Mouse (Mus musculus): ENCODE measurements around the gene Fam126b. TPM values are rescaled to one million over a fixed set of nuclear protein-coding genes. Genes with fewer than 3 reads are reported as not detected.

Fam126b gene
- polyA plus RNA-seq, 1 experiment from 2014 or later, result 5.4 TPM

DNA sequence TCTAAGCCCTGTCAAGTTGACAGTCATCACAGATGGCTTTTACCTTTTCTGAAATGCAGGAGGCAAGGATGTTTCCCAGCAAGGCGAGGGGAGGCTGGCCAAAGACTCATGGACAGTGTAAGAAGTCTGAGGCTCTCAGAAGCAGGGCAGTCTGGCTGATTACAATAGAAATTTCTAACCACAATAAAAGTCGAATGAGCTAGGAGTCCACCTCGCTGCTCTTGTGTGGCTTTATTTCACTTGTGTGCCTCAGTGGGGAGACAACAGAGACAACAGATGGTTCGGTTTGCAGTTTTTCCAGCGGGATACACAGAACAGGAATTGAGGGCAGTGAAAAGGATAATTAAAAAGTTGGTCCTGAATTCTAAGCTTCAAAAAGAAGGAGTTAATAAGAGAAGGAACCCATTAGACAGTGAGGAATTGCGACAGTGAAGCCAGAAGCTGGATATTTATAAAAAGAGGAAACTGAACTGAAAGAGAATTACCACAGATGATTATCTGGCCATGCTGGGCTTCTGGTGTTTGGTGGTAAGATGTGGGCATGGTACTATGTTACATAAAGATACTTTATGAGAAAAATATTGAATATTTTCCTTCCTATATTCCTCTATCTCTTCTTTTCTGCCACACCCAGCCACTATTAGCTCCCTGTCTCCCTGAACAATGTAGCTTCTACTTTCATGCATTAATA lies 32.0 kb upstream of the Fam126b start:
- WGBS, result 78% methylated on average over 6 of the region's 6 CpGs
- Histone ChIP-seq H3K36me3 (ENCODE audit: control insufficient read depth, insufficient read depth, low read length) (no peaks in the 10 kb centered on the region), H3K9me3 (ENCODE audit: control insufficient read depth, low read length) (no peaks in the 10 kb centered on the region), H3K4me2 (replicated peaks; ENCODE audit: low read depth) (no peak overlapping the region), H3K27ac (replicated peaks) (no peak overlapping the region), H3K4me1 (replicated peaks; ENCODE audit: control insufficient read depth, insufficient read depth) (no peaks in the 10 kb centered on the region), H3K27me3 (ENCODE audit: control insufficient read depth, insufficient read depth, low read length) (no peaks in the 10 kb centered on the region), H3K9ac (ENCODE audit: low read length) (no peak overlapping the region), H3K4me3 (ENCODE audit: low read depth, low read length) (no peak overlapping the region)
- ATAC-seq (ENCODE audit: low FRiP score, low TSS enrichment) (no peak), DNase-seq (ENCODE audit: low spot score) (no peak)
- no peak for TF ChIP-seq EP300 (optimal IDR thresholded peaks at IDR 0.05)
- TF ChIP-seq CTCF (IDR thresholded peaks at IDR 0.05; ENCODE audit: low read depth), result no peak

- H3K4me1 ChIP-seq (replicated peaks; ENCODE audit: control insufficient read depth, insufficient read depth), result no peaks in the 10 kb centered on the region
- no peaks in the 10 kb centered on the region for H3K9me3 ChIP-seq (ENCODE audit: control insufficient read depth, low read length)
- no peaks in the 10 kb centered on the region for H3K36me3 ChIP-seq (ENCODE audit: control insufficient read depth, insufficient read depth, low read length)
- H3K4me3 ChIP-seq (ENCODE audit: low read depth, low read length), result no peak overlapping the region
- H3K27me3 ChIP-seq (ENCODE audit: control insufficient read depth, insufficient read depth, low read length), result no peaks in the 10 kb centered on the region
- TF ChIP-seq CTCF (IDR thresholded peaks at IDR 0.05; ENCODE audit: low read depth) (no peak), EP300 (optimal IDR thresholded peaks at IDR 0.05) (no peak)
- H3K4me2 ChIP-seq (replicated peaks; ENCODE audit: low read depth), result no peak overlapping the region
- H3K9ac ChIP-seq (ENCODE audit: low read length), result no peak overlapping the region
- no peak for ATAC-seq (ENCODE audit: low FRiP score, low TSS enrichment)
- WGBS, result 42% methylated on average over 5 of the region's 5 CpGs
- no peak for DNase-seq (ENCODE audit: low spot score)
- no peak overlapping the region for H3K27ac ChIP-seq (replicated peaks)
These were observed 31.0 kb upstream of the Fam126b start for GRCm38 (mm10) chr1:58617076-58617475.

GRCm38 (mm10) chr1:58616176-58616575 lies 30.1 kb upstream of the Fam126b start:
- Histone ChIP-seq H3K36me3 (ENCODE audit: control insufficient read depth, insufficient read depth, low read length) (no peaks in the 10 kb centered on the region), H3K9me3 (ENCODE audit: control insufficient read depth, low read length) (no peaks in the 10 kb centered on the region), H3K27me3 (ENCODE audit: control insufficient read depth, insufficient read depth, low read length) (no peaks in the 10 kb centered on the region), H3K9ac (ENCODE audit: low read length) (no peak overlapping the region), H3K4me3 (ENCODE audit: low read depth, low read length) (no peak overlapping the region), H3K4me2 (replicated peaks; ENCODE audit: low read depth) (no peak overlapping the region), H3K27ac (replicated peaks) (no peak overlapping the region), H3K4me1 (replicated peaks; ENCODE audit: control insufficient read depth, insufficient read depth) (no peaks in the 10 kb centered on the region)
- no peak for TF ChIP-seq EP300 (optimal IDR thresholded peaks at IDR 0.05)
- no peak for TF ChIP-seq CTCF (IDR thresholded peaks at IDR 0.05; ENCODE audit: low read depth)
- ATAC-seq (ENCODE audit: low FRiP score, low TSS enrichment) (no peak), DNase-seq (ENCODE audit: low spot score) (no peak)
- WGBS, result 55% methylated on average over 3 of the region's 3 CpGs

DNA sequence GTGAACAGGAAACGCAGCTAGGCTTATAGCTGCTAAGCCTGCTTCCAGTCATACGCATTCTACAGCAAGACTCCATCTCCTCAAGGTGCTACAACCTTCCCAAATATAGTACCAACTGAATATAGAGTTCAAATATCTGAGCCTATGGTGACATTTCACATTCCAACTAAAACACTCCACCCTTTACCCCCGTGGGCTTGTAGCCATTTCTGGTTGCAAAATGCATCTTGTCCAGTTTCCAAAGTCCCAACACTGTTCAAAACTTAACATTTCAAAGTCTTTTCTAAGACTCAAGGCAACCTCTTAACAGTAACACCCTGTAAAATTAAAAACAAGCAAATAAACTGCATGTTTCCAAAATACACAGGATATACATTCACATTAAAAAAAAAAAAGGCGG lies 29.0 kb upstream of the Fam126b start:
- Histone ChIP-seq H3K9ac (ENCODE audit: low read length) (no peak overlapping the region), H3K4me2 (replicated peaks; ENCODE audit: low read depth) (no peak overlapping the region), H3K4me3 (ENCODE audit: low read depth, low read length) (no peak overlapping the region), H3K36me3 (ENCODE audit: control insufficient read depth, insufficient read depth, low read length) (no peaks in the 10 kb centered on the region), H3K27me3 (ENCODE audit: control insufficient read depth, insufficient read depth, low read length) (no peaks in the 10 kb centered on the region), H3K27ac (replicated peaks) (no peak overlapping the region), H3K9me3 (ENCODE audit: control insufficient read depth, low read length) (no peaks in the 10 kb centered on the region), H3K4me1 (replicated peaks; ENCODE audit: control insufficient read depth, insufficient read depth) (no peaks in the 10 kb centered on the region)
- 85% methylated on average over 4 of the region's 4 CpGs for WGBS
- no peak for DNase-seq (ENCODE audit: low spot score)
- no peak for ATAC-seq (ENCODE audit: low FRiP score, low TSS enrichment)
- TF ChIP-seq CTCF (IDR thresholded peaks at IDR 0.05; ENCODE audit: low read depth) (no peak), EP300 (optimal IDR thresholded peaks at IDR 0.05) (no peak)

DNA sequence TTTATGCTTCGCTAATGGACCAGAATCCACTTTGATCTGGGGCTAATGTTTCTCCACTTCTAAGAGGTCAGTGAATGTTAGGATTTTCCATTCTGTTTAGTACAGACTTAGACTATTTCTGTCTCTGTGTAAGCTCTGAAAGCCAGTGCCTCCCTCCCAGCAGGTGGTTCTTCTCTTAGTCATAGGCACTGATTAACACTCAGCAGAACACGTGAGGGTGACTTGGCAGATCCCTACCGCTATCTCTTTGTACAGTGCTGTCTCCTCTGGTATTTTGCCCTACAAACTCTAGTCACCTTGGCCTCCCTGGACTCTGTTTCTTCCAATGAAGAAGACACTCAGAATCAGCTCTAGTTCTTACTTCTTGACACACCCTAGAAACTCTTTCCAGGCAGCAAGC lies 28.3 kb upstream of the Fam126b start:
- 41% methylated on average over 3 of the region's 3 CpGs for WGBS
- Histone ChIP-seq H3K9me3 (ENCODE audit: control insufficient read depth, low read length) (no peaks in the 10 kb centered on the region), H3K4me1 (replicated peaks; ENCODE audit: control insufficient read depth, insufficient read depth) (no peaks in the 10 kb centered on the region), H3K36me3 (ENCODE audit: control insufficient read depth, insufficient read depth, low read length) (no peaks in the 10 kb centered on the region), H3K4me3 (ENCODE audit: low read depth, low read length) (no peak overlapping the region), H3K27ac (replicated peaks) (peak overlapping the region; percentile 9; the same call in 1 of the 2 replicates), H3K4me2 (replicated peaks; ENCODE audit: low read depth) (no peak overlapping the region), H3K27me3 (ENCODE audit: control insufficient read depth, insufficient read depth, low read length) (no peaks in the 10 kb centered on the region), H3K9ac (ENCODE audit: low read length) (no peak overlapping the region)
- ATAC-seq (ENCODE audit: low FRiP score, low TSS enrichment), result peak; percentile 42; the same call in 1 of the 2 replicates
- TF ChIP-seq EP300 (optimal IDR thresholded peaks at IDR 0.05) (peak; percentile 34), CTCF (IDR thresholded peaks at IDR 0.05; ENCODE audit: low read depth) (no peak)
- DNase-seq (ENCODE audit: low spot score), result no peak

DNA sequence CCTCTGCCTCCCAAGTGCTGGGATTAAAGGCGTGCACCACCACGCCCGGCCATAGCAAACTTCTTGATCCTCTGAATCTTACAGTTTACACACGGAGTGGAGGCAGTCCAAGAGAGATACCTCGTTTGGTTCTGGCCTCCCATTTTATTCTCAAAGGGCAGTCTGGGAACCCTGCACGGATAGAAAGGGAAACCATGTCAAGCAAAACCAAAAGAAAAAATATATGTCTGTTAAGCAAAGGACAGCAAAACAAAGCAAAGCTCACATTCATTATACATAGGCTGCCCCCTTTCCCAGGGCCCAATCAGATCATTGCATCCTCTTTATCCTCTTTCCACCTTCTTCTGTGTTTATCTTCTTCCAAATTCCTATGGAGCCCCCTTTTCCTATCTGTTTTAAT lies 27.7 kb upstream of the Fam126b start:
- no peak overlapping the region for H3K4me2 ChIP-seq (replicated peaks; ENCODE audit: low read depth)
- no peaks in the 10 kb centered on the region for H3K27me3 ChIP-seq (ENCODE audit: control insufficient read depth, insufficient read depth, low read length)
- ATAC-seq (ENCODE audit: low FRiP score, low TSS enrichment), result no peak
- no peaks in the 10 kb centered on the region for H3K9me3 ChIP-seq (ENCODE audit: control insufficient read depth, low read length)
- H3K4me1 ChIP-seq (replicated peaks; ENCODE audit: control insufficient read depth, insufficient read depth), result no peaks in the 10 kb centered on the region
- H3K9ac ChIP-seq (ENCODE audit: low read length), result no peak overlapping the region
- WGBS, result 45% methylated on average over 6 of the region's 6 CpGs
- no peak for TF ChIP-seq CTCF (IDR thresholded peaks at IDR 0.05; ENCODE audit: low read depth)
- no peak for TF ChIP-seq EP300 (optimal IDR thresholded peaks at IDR 0.05)
- H3K27ac ChIP-seq (replicated peaks), result no peak overlapping the region
- DNase-seq (ENCODE audit: low spot score), result no peak
- H3K36me3 ChIP-seq (ENCODE audit: control insufficient read depth, insufficient read depth, low read length), result no peaks in the 10 kb centered on the region
- H3K4me3 ChIP-seq (ENCODE audit: low read depth, low read length), result no peak overlapping the region

Measured in stomach, postnatal 0 days (tissue).